Mouse (Mus musculus) right cerebral cortex, postnatal 10 days (tissue): Measurements from ENCODE around the gene Sfxn2.

ENCODE experiments used
- DNase-seq, 2 experiments: peaks; one replicate each; pipeline ENCODE4 v3.0.0; 2021; ENCODE audit warnings: low spot score in 2 of 2

Gene Sfxn2

GRCm38 (mm10) chr19:46572951-46573937 lies at the start of gene Sfxn2, which contains the start of gene Arl3:
Gene Sfxn2 (plus strand): TSS chr19:46573365.
Gene Arl3 (minus strand): TSS chr19:46573198.
- peak; percentile 97 for DNase-seq

DNA sequence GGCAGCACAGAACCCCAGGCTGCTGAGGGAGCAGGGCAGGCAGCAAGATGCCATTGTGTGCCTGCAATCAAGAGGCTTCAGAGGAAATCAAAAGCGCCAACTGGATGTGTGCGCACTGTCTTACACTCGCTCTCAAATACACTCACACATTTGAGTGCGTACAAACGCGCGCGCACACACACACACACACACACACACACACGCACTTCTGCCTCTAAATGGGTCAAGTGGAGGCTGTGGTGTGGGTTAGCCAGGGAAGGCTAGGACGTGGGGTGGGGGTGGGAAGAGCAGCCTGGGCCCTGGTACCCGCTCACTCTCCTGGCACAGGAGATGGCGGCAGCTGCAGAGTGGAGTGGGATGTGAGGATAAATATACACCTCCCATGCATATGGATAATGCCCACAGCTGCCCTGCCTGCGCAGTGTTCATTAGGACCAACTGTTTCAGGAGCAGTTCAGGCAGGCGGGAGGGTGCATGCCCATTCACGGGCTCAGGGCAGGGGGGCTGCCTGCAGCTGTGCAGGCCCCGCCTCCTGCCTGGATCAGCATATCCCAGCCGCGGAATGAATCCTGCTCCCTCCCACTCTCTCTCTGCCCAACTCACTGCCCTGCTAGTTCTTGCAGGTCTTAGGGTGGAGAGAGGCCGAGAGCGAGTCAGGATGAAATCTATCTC lies 49.5 kb upstream of the Sfxn2 start:
- peak; percentile 82 to 91 for DNase-seq

DNA sequence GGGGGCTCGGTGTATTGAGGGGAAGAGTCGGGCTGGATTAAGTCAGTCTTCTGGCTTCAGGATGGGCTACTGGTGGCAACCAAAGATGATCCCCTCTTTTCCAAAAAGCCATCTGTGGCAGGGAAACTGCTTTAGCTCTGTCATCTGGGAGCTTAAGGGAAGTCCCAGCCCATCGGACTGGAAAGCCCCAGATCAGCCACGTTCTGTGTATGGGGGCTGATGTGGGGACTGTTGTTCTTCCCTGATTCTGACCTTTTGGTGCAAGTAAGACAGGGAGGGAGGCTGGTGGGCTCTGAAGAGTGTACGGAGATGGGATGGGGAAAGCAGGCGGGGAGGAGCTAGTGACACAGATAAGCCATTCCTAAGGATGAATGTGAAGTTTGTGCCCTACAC lies 49.0 kb upstream of the Sfxn2 start:
- DNase-seq, result no peak

- peak; percentile 40 to 65 for DNase-seq
Observed at GRCm38 (mm10) chr19:46524601-46525321, 48.4 kb upstream of the Sfxn2 start.

DNA sequence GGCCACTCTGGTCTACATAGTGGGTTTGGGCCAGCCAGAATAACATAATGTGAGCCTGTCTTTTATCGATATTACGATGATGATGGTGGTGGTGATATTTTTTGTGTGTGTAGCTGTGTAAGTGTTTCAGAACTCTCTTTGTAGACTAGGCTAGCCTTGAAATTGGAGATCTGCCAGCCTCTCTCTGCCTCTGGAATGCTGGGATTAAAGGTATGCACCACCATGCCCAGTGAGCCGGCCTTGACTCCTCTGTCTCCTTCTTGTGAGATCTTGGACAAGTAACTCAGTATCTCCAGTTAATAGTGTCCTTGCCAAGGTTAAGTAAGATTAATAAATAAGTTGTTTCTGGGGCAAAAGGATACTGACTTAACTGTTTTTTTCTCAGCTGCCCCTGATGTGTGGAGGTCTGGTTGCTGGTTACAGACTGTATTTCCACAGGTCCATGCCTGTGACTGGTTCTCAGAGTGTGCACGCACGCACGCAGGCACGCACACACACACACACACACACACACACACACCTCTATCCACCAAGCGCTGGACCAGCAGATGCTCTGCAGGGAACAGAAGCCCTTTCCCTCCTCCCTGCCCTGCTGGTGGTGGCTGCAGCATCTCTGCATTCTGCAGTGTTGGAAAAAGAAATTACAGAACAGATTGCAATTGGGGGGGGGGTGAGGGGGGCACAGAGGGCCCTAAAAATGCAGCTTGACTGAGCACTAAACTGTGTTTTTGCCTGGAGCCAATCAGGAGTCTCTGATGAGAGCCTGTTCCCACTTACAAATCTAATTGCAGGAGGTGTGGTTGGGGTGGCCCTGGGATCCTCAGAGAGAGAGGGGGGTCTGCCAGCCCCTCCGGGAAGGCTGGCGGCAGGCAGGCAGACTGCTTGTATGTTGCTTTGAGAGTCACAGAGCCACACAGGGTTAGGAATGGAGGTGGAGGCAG lies 47.2 kb upstream of the Sfxn2 start:
- DNase-seq, result peak; percentile 41 to 44

DNA sequence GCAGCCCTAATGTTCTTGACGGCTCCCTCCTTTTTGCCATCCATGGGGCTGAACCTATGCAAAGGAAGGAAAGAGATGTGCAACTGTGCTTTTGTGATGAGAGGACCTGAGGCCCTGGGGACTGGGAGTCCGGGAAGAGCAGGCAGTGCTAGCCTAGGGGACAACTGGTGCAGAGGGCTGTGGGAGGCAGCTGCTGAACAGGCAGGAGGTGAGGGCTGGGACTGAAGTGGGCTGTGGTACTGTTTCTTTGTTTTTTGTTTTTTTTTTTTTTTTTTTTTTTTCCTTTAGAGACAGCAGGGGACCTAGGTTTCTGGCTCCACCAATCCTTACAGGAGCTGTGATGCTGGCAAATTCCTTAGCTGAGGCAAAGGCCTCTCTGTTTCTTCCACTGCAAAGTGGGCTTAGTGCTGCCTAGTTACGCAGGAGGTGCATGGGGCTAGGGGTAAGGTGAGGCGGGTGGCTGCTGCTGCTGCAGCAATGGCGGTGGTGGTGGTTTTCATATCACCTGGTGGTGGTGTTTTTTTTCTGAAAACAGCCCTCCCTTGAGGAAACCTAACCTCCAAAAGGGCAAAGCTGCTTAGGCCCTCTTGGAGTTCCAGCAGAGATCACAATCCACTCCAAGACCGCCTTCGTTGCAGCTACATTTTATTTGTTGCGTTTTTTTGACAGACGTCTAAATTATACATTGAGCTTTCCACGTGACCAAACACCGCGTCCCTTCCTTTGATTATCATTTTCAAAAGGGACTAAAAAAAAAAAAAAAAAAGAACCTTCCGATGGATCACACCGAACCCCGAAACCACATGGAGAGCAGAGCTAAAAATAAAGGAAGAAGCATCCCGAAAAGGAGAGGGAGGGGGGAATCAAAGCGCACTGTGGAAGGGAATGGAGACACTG lies 45.3 kb upstream of the Sfxn2 start:
- peak; percentile 32 to 48 for DNase-seq

- DNase-seq, result peak; percentile 67 to 79
Observed at GRCm38 (mm10) chr19:46528529-46529213, 44.5 kb upstream of the Sfxn2 start.

DNA sequence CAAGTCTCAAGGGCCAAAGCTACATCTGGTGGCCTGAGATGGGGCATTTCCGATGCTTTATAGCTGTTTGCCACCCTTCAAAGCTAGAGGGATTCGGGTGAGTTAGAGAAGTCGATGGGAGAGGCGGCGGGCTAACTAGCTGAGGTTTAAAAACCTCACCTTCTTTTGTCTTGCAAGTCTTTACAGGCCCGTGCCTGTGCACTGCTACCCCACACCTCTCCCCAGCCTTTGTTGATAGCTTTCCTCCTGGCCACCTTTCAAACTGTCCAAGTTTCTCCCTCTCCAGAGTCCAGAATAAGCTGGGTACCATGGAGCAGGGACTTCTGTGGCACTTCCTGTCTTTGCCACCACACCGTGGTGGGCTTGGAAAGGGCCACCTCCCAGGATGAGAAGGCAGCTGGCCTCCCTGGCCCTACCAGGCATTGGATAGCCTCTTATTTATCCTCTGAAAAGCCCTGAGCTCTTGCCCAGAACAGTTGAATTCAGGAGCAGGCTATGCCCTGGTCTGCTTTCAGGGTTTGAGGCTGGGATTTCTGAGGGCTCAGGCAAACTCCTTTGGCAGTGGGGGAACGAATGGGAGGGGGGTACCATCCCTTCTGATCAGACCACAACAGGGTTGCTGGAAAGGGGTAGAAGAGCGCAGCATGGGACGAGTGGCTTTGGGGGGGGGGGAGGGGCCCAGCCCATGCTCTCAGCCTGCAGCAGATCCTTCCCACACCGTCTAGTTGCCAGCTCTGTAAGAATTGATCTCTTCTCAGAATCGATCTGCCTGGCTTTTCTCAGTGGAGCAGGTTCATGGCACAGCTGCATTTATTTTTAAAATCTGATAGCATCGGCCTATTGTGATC lies 43.3 kb upstream of the Sfxn2 start:
- DNase-seq, result peak; percentile 42 to 58

DNA sequence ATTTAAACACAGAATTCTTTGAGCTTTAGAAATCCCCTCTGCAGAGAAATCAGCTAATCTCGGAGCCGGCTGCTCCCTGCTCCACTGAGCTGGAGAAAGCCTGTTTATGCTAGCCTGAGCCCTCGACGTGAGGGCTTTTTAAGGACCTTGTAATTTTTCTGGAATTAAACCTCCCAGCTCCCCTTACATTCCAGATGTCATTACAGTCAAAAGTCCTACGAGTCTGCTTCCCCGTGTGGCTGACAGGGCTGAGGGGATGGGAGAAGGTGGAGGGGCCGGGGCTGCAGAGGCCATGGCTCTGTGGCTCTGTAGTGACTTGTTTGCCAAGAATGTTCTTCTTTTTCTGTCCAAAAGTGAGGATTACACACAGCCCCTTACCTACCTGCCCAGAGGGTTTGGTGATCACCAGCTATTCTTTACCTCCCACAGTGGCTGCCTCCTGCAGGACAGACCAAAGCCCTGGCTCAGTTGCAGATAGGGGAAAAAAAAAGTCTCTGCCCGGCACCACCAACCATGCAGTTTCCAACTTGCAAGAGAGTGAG lies 42.6 kb upstream of the Sfxn2 start:
- DNase-seq, result peak in 1 of 2 experiments; percentile 25

GRCm38 (mm10) chr19:46531071-46532030 lies 41.8 kb upstream of the Sfxn2 start:
- DNase-seq, result peak in 1 of 2 experiments; percentile 64

DNA sequence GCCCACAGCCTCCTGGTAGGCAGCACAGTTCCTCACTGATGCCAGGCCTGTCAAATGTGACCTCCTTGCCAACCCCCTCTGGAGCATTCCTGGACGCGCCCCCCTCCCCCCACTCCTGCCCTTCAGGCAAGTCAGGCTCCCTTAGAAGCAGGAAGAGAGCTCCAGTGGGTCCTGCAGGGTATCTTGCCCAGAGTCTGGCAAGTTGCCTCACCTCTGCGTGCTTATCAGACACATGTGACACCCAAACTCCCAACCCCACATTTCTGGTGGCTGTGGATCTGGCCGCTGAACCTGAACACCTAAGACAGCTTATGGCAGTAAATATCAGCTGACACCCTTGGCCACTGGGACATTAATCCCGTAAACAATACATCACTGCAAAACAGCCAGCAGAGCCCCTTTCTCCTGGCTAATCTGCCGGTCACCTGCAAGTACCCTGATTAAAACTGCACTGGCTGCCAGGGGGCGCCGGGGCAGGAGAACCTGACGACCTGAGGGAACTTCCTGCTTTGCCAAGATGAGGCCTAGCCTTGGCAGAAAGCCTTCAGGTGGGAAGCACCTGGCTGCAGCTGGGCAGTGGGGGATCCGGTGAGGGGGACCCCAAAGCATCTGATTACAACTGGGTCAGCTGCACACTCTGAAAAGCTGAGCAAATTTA lies 41.0 kb upstream of the Sfxn2 start:
- DNase-seq, result peak; percentile 66

DNA sequence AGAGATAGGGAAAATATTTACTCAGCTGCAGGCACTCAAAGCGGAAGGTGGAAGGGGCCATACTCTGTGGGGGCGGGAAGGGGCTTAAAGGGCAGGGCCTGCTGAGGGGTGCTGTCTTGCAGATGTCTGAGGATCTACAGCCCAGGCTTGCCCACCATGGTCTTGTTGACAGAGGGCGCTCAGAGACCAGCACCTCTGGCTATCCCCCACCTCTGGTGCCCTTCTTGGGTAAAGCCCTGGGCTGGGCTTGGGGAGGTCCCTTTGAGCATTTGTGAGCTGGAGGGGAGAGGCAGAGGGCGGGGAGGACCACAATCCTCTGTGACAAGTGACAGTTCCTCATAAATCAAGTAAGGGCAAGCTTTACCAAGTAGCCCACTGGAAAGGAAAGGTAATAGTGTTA lies 40.1 kb upstream of the Sfxn2 start:
- DNase-seq, result peak in 1 of 2 experiments; percentile 33

DNA sequence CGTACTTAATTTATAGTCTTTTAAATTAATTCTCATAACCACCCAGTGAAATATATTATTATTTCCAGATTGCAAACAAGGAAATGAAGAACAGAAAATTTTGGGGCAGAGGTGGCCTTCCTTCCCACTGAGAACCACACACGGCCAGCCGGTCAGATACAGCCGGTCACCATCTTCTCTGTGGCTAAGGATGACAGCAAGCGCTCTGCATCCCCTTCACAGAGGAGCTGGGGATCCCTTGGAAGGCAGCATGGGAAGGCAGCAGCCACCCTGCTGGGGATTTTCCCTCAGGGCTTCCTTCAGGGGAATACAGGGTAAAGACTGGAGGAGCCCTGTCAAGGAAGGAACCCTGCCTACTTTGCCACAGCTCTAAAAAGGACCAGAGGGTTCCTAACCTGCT lies 39.6 kb upstream of the Sfxn2 start:
- DNase-seq, result no peak

GRCm38 (mm10) chr19:46534542-46535098 lies 38.5 kb upstream of the Sfxn2 start:
- DNase-seq, result no peak

DNA sequence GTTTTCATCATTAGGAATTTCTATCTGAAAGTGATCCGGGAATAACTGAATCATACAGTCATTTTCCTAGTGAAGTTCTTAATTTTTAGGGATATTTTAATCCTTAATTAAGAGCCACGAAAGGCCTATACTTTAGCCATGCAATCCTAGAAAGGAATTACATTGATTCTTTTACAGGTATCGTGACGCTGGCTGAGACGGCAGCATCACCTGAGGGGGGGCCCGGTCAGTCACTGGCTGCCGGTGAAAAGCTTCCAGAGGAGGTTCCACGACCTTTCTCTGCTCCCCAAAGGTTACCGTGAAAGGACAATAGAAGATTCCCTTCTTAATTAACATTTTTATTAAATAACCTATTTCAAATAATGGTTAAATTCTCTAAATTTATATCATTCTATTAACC lies 35.8 kb upstream of the Sfxn2 start:
- DNase-seq, result no peak

- no peak for DNase-seq
Observed at GRCm38 (mm10) chr19:46538213-46538612, 35.0 kb upstream of the Sfxn2 start.
